Mouse (Mus musculus) stomach, embryonic 16.5 days (tissue): ENCODE results near the gene Map3k6. TPM values are rescaled to one million over a fixed set of nuclear protein-coding genes. Genes with fewer than 3 reads are reported as not detected.

Experiments
- ATAC-seq: fragments of 200-750 bp; cut with Nextera tagmentation; 2 replicates; pipeline ENCODE4 v1.8.0; 2017; ENCODE audit warnings: moderate number of reproducible peaks, moderate TSS enrichment; ENCODE audit not compliant: insufficient read depth, low FRiP score
- H3K27ac ChIP-seq: fragments of 300-500 bp; sonication (generic); 2 replicates; pipeline ENCODE4 v1.5.1; 2014; ENCODE audit warnings: low read length
- H3K27me3 ChIP-seq: fragments of 300-500 bp; sonication (generic); 2 replicates; pipeline ENCODE4 v1.6.1; 2014; ENCODE audit warnings: low read length, control low read depth, mixed read lengths; ENCODE audit not compliant: control insufficient read depth, insufficient read depth
- H3K36me3 ChIP-seq: fragments of 300-500 bp; sonication (generic); 2 replicates; pipeline ENCODE4 v1.6.1; 2014; ENCODE audit warnings: low read length; ENCODE audit not compliant: control insufficient read depth, insufficient read depth
- H3K4me1 ChIP-seq: fragments of 300-500 bp; sonication (generic); 2 replicates; pipeline ENCODE4 v1.6.1; 2014; ENCODE audit warnings: low read length, control low read depth, mixed read lengths; ENCODE audit not compliant: control insufficient read depth, insufficient read depth
- H3K4me2 ChIP-seq: fragments of 300-500 bp; sonication (generic); 2 replicates; pipeline ENCODE4 v1.6.1; 2014; ENCODE audit warnings: low read depth, low read length, mixed read lengths
- H3K4me3 ChIP-seq: fragments of 300-500 bp; sonication (generic); replicated peaks from 2 replicates; pipeline ENCODE4 v1.5.1; 2014; ENCODE audit warnings: mild to moderate bottlenecking, low read length
- H3K9ac ChIP-seq: fragments of 300-500 bp; sonication (generic); 2 replicates; pipeline ENCODE4 v1.6.1; 2014; ENCODE audit warnings: low read length
- H3K9me3 ChIP-seq: fragments of 300-500 bp; sonication (generic); replicated peaks from 2 replicates; pipeline ENCODE4 v1.6.1; 2016; ENCODE audit warnings: low read length, control low read depth; ENCODE audit not compliant: control insufficient read depth
- WGBS: fragments of 180-500 bp; shearing (Covaris S2); extraction: QIAGEN DNeasy Blood & Tissue Kit; methylation state at CpG from one replicate; pipeline ENCODE4 v1.1.7; 2014; 5-methylcytosine and 5-hydroxymethylcytosine counted together
- polyA plus RNA-seq: library from polyadenylated mRNA; unstranded; fragments of >200 nt; fragmentation: Nextera tagmentation; extraction: Ambion mirVana; gene quantifications from 2 replicates; pipeline ENCODE4 v1.2.1, GENCODE M21; 2015

Map3k6 gene
- polyA plus RNA-seq, 1 experiment from 2014 or later = 17.1 TPM

DNA sequence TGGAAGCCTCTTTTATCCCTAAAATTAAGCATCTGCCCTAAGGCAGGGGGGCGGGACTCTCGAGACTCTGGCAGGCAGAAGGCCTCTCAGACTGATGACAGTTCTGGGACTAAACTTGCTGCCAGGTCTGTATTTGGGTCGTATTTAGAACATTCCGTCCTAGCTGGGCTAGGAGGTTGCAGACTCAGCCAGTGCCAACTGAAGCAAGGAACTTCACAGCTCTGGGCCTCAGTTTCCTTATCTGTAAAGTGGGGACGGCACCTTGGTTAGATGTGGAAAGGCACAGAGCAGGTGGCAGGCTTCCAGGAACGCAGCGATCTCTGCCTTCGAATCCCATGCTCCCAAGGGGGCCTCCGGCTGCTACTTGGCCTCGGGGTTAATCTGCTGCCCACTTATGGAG is 14.5 kb upstream of the Map3k6 start:
- no peaks in the 10 kb centered on the region for H3K9me3 ChIP-seq
- ATAC-seq = no peak
- 67% methylated on average over 10 of the region's 10 CpGs for WGBS

DNA sequence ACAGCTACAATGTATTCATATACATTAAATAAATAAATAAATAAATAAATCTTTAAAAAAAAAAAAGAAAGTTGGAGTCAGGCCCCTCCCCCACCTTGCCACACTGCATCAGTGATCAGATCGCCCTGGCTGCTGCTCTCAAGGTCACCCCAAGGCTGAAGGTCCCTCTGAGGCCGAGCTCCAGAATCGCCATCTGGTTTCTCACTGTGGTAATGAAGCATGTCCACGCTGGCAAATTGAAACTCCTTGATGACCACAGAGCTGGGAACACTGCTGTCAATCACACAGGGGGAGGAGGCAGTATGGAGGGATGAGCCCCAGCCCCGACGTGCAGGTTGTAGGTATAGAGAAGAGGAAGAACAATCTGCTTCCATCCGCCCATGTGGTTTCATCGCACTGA is 13.0 kb upstream of the Map3k6 start:
- H3K9me3 ChIP-seq = no peaks in the 10 kb centered on the region
- H3K9ac ChIP-seq = no peak overlapping the region
- no peak overlapping the region for H3K4me3 ChIP-seq
- H3K4me2 ChIP-seq = no peak overlapping the region
- H3K27ac ChIP-seq = no peak overlapping the region
- H3K36me3 ChIP-seq = no peaks in the 10 kb centered on the region
- H3K4me1 ChIP-seq = peaks cover 8% of the 10 kb centered on the region
- no peak for ATAC-seq
- WGBS = 66% methylated on average over 8 of the region's 8 CpGs
- no peaks in the 10 kb centered on the region for H3K27me3 ChIP-seq

More for the DNA sequence above, 14.5 kb upstream of the Map3k6 start:
- H3K27me3 ChIP-seq = no peaks in the 10 kb centered on the region
- H3K4me2 ChIP-seq = no peak overlapping the region
- H3K36me3 ChIP-seq = no peaks in the 10 kb centered on the region
- no peak overlapping the region for H3K4me3 ChIP-seq
- H3K27ac ChIP-seq = no peak overlapping the region
- H3K9ac ChIP-seq = no peak overlapping the region
- H3K4me1 ChIP-seq = peaks cover 8% of the 10 kb centered on the region

DNA sequence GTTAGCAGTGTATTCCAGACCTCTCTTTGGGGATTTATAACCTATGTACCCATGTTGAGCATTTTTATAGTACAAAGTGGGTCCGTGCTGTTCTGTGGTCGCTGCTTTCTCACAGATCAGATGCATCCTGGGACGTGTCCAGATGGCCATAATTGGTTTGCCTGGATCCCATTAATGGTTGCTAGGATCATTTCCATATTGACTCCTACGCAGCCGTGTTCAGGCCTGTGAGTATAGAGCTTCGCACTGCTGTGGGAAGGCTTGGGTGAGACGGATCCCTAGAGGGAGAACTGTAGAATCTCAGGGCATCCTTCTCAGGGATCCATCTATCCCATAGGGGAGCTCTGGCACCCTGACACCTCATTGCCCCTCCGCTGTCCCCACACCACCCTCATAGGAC is 11.0 kb upstream of the Map3k6 start:
- Histone ChIP-seq H3K27ac (no peak overlapping the region), H3K36me3 (no peaks in the 10 kb centered on the region), H3K4me3 (no peak overlapping the region), H3K4me2 (no peak overlapping the region), H3K4me1 (no peaks in the 10 kb centered on the region), H3K9ac (no peak overlapping the region), H3K27me3 (no peaks in the 10 kb centered on the region), H3K9me3 (no peaks in the 10 kb centered on the region)
- ATAC-seq = no peak
- 79% methylated on average over 8 of the region's 8 CpGs for WGBS

DNA sequence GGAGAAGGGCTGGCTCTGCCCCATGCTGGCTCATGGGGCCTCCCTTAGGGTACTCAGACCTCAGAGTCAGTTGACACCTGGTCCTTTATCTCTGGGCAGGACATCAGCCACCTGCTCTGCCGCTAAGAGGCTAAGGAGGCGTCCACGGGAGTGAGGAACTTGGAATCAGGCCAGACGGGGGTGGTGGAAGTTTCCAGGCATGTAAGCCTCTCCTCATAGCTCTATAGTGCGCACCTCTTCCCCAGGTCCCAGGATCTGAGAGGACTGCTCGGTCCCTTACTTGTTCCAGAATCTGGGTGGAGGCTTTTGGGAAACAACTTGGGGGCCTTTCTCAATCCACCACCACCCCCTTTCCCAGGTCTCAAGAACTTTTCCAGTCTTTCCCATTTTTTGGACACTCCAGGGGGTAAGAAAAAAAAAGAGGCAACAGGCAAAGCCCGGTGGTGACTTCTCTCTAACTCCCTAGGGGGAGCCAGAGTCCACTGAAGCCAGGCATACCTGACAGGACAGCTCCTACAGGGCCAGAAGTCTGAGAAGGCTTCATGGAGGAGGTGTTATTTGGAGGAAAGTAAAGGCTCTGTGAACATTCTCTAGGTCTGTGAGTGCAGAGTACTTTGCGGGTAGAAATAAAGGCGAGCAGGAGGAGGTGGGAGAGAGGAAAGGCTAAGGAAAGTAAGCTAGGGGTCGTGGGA is 7.2 kb upstream of the Map3k6 start:
- Histone ChIP-seq H3K36me3 (no peaks in the 10 kb centered on the region), H3K4me1 (no peaks in the 10 kb centered on the region), H3K27ac (no peak overlapping the region), H3K27me3 (peaks cover 3% of the 10 kb centered on the region), H3K9me3 (no peaks in the 10 kb centered on the region), H3K9ac (no peak overlapping the region), H3K4me3 (no peak overlapping the region), H3K4me2 (no peak overlapping the region)
- WGBS = 30% methylated on average over 10 of the region's 10 CpGs
- no peak for ATAC-seq

DNA sequence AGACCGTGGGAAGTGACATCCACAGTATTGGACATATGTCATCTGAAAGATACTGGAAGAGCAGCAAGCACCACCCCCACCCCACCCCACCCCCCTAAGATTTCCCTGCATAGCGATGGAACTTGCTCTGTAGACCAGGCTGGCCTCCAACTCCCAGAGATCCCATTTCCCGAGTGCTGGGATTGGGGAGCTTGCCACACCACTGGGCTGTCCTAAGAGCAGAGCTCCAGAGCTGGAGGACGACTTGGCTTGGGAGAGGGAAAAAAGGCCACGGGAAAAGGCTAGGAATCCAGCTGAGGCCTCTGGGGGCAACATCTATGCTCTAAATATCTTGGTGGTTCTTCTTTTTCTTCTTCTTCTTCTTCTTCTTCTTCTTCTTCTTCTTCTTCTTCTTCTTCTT is 5.8 kb upstream of the Map3k6 start:
- no peak overlapping the region for H3K4me2 ChIP-seq
- no peak for ATAC-seq
- H3K4me1 ChIP-seq = no peaks in the 10 kb centered on the region
- WGBS = 57% methylated on average over 5 of the region's 5 CpGs
- no peaks in the 10 kb centered on the region for H3K9me3 ChIP-seq
- peaks cover 3% of the 10 kb centered on the region for H3K27me3 ChIP-seq
- H3K36me3 ChIP-seq = no peaks in the 10 kb centered on the region
- no peak overlapping the region for H3K27ac ChIP-seq
- H3K9ac ChIP-seq = no peak overlapping the region
- no peak overlapping the region for H3K4me3 ChIP-seq

DNA sequence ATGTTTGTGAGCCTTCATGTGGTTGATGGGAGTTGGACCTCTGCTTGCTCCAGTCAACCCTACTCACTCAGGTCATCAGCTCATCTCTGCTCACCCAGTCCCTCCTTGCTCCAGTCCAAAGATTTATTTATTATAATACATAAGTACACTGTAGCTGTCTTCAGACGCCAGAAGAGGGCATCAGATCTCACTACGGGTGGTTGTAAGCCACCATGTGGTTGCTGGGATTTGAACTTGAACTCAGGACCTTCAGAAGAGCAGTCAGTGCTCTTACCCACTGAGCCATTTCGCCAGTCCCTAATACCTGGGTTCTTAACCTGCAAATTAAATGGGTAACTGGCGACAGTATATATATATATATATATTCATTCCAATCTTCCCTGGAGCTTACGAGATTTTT is 5.2 kb upstream of the Map3k6 start:
- Histone ChIP-seq H3K9ac (no peak overlapping the region), H3K4me3 (no peak overlapping the region), H3K4me1 (peaks cover 2% of the 10 kb centered on the region; the same call in 1 of the 2 replicates), H3K27ac (no peak overlapping the region), H3K9me3 (no peaks in the 10 kb centered on the region), H3K36me3 (no peaks in the 10 kb centered on the region), H3K27me3 (peaks cover 3% of the 10 kb centered on the region), H3K4me2 (no peak overlapping the region)
- WGBS = 76% methylated on average over 5 of the region's 5 CpGs
- no peak for ATAC-seq

DNA sequence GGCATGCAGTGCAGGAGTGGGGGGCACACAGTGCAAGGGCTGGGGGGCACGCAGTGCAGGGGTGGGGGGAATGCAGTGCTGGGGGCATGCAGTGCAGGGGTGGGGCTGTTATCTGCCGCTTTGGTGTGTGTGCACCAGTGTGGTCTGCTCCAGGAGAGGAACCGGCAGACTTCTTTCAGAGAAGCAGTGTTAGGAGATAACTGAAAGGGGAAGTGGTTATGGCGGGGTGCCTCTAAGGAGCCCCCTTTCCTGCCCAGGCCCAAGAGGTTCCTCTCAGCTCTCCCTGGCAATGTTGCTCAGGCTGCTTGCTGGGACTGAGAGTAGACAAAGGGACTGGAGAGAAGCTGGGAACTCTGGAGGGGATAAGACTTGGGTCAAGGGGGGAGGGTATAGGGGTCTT is 2.7 kb upstream of the Map3k6 start:
- no peaks in the 10 kb centered on the region for H3K36me3 ChIP-seq
- no peak overlapping the region for H3K4me3 ChIP-seq
- peaks cover 11% of the 10 kb centered on the region; the same call in 1 of the 2 replicates for H3K4me1 ChIP-seq
- no peak overlapping the region for H3K4me2 ChIP-seq
- H3K27ac ChIP-seq = no peak overlapping the region
- peaks cover 3% of the 10 kb centered on the region for H3K27me3 ChIP-seq
- H3K9ac ChIP-seq = no peak overlapping the region
- ATAC-seq = no peak
- no peaks in the 10 kb centered on the region for H3K9me3 ChIP-seq
- WGBS = 62% methylated on average over 4 of the region's 4 CpGs

DNA sequence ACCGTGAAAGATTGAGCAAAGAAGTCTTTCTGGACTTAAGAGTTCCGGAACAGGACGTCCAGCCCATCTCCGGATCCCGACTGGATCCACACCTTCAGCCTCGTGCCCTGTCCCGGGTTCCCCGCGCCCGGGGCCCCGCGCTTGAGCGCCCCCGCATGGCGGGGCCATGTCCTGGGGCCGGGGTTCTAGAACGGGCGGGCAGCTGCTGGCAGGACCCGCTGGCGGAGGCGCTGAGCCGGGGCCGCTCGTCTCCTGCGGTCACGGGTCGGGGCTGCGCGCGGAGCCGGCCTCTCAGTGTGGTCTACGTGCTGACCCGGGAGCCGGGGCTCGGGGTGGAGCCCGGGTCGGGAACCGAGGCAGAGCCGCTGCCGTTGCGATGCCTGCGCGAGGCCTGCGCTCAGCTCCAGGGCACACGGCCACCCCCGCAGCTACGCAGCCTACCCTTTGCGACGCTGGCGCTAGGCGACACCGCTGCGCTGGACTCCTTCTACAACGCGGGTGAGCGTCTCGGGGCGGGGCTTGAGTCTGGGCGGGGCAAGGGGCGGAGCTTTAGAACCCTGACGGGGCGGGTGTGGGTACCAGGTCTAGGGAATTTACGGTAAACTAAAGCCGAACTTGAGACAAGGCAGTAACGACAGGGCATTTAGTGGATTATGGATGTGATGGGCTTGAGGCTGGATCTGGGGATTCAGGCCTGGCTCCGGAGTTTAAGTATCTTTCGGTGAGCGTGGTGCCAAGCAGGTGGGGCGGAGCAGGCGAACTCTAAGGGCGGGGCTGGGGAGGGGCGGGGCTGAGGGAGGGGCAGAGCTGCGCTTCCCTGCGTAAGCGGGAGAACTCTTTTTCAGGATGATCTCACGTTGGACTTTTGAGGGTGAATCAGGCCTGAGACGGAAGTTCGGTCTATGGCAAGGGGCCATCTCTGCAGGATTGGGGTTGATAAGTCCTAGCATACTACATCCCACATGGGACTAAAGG is 603 bp downstream of the Map3k6 start:
- no peaks in the 10 kb centered on the region for H3K9me3 ChIP-seq
- under 1% methylated on average over 78 of the region's 78 CpGs for WGBS
- peak overlapping the region; percentile 78 for H3K27ac ChIP-seq
- H3K4me2 ChIP-seq = peak overlapping the region; percentile 96
- no peaks in the 10 kb centered on the region for H3K36me3 ChIP-seq
- H3K4me1 ChIP-seq = peaks cover 11% of the 10 kb centered on the region; the same call in 1 of the 2 replicates
- peak overlapping the region; percentile 84 for H3K9ac ChIP-seq
- H3K27me3 ChIP-seq = no peaks in the 10 kb centered on the region
- H3K4me3 ChIP-seq = peak overlapping the region; percentile 71
- peak; percentile 90 for ATAC-seq

DNA sequence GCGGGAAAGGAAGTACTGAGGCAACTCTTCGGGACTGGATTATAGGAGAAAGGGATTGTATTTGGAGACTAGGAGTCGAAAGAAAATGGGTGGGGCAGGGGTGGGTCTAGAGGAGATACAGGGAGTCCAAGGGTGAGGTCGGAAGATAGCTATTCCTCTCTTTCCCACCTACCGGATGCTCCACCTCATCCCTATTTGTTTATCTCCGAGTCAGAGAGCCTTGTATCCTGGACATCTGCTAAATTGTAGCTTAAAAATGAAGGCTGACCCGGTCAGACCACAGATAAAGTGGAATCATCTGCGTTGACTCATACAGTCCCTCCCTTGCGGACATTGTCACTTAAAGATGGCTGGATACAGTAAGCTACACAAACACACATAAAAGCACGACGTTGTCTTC is 1.3 kb downstream of the Map3k6 start:
- Histone ChIP-seq H3K4me2 (peak overlapping the region; percentile 96), H3K27ac (0 out of 2 replicates have a peak overlapping the region, but pooled peaks have one; percentile 10), H3K9ac (peak overlapping the region; percentile 49; the same call in 1 of the 2 replicates), H3K9me3 (no peaks in the 10 kb centered on the region), H3K4me1 (peaks cover 12% of the 10 kb centered on the region), H3K27me3 (0 out of 2 replicates have a peak, but pooled peaks cover under 1% of the 10 kb centered on the region), H3K4me3 (peak overlapping the region; percentile 71), H3K36me3 (no peaks in the 10 kb centered on the region)
- ATAC-seq = no peak
- WGBS = 23% methylated on average over 11 of the region's 11 CpGs
